Mouse (Mus musculus): ENCODE measurements around the gene Enthd1. TPM values are rescaled to one million over a fixed set of nuclear protein-coding genes. Genes with fewer than 3 reads are reported as not detected.

The Enthd1 gene
- polyA plus RNA-seq, 1 experiment from 2014 or later: not detected

DNA sequence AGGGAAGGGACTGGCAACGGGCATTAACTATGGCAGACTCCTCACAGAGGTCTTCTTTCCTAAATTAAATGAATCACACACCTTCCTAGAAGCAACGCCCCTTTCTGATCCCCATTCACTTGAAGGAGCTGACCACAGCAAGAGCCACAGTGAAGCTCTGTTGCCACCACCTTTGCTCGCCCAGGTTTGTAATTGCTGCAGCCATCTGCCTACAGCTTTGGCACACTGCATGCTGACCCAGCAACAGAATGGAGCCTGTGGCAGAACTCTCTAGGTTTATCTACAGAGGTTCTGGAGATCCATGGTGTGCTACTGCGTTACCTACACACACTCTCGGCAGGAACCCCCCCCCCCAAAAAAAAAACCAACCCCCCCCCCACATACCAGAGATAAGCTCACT, 74.8 kb downstream of the Enthd1 start:
- H3K27me3 ChIP-seq: peaks cover 11% of the 10 kb centered on the region
- 92% methylated on average over 5 of the region's 5 CpGs for WGBS
- no peak overlapping the region for H3K4me2 ChIP-seq
- H3K9ac ChIP-seq: no peak overlapping the region
- H3K27ac ChIP-seq: no peak overlapping the region
- no peaks in the 10 kb centered on the region for H3K9me3 ChIP-seq
- H3K4me1 ChIP-seq: peaks cover 27% of the 10 kb centered on the region
- H3K36me3 ChIP-seq (replicated peaks): no peaks in the 10 kb centered on the region
- H3K4me3 ChIP-seq (replicated peaks): no peak overlapping the region
- no peak for ATAC-seq (ENCODE audit: low FRiP score)

DNA sequence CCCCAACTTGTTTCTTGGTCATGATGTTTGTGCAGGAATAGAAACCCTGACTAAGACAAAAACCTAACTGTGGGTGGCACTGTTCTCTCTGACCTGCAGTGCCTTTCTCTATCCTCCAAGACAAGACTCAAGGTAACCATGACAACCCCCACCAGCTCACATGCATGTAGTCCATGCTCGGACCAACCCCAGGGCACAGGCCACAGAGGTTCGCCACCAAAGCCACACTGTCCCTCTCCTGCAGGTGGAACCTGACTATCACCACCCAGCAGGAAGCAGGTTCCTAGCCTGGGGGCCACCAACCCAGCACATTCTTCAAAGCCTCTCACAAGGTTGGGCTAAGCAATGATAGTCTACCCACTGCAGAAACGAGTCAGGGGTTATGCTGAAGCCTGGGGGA, 76.3 kb downstream of the Enthd1 start:
- Histone ChIP-seq H3K9ac (no peak overlapping the region), H3K9me3 (no peaks in the 10 kb centered on the region), H3K4me3 (replicated peaks) (no peak overlapping the region), H3K27me3 (peaks cover 6% of the 10 kb centered on the region; the same call in 1 of the 2 replicates), H3K27ac (no peak overlapping the region), H3K36me3 (replicated peaks) (no peaks in the 10 kb centered on the region), H3K4me2 (no peak overlapping the region), H3K4me1 (peaks cover 27% of the 10 kb centered on the region)
- 51% methylated on average over 3 of the region's 3 CpGs for WGBS
- no peak for ATAC-seq (ENCODE audit: low FRiP score)

DNA sequence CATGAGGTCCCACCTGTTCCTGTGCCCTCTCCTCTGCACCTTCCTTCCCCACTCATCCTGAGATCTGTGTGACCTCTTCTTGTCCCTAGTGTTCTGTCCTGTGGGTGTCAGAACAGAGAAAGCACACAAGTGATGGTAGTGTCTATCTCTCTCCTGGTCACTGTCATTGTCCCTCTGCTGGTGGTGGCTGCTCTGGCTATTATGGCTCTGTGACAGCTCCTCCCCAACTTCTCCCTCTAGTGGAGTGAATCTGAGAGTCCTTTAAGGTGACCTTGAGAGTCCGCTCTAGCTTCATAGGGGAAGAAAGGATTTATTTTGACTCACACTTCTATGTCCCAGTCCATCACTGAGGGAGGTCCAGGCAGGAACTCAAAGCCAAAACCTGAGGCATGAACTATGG, 79.4 kb downstream of the Enthd1 start:
- Histone ChIP-seq H3K9me3 (no peaks in the 10 kb centered on the region), H3K27me3 (no peaks in the 10 kb centered on the region), H3K27ac (no peak overlapping the region), H3K36me3 (replicated peaks) (no peaks in the 10 kb centered on the region), H3K4me1 (peaks cover 37% of the 10 kb centered on the region), H3K4me2 (no peak overlapping the region), H3K4me3 (replicated peaks) (no peak overlapping the region), H3K9ac (no peak overlapping the region)
- ATAC-seq (ENCODE audit: low FRiP score): no peak
- 89% methylated on average over 1 of the region's 1 CpGs for WGBS

DNA sequence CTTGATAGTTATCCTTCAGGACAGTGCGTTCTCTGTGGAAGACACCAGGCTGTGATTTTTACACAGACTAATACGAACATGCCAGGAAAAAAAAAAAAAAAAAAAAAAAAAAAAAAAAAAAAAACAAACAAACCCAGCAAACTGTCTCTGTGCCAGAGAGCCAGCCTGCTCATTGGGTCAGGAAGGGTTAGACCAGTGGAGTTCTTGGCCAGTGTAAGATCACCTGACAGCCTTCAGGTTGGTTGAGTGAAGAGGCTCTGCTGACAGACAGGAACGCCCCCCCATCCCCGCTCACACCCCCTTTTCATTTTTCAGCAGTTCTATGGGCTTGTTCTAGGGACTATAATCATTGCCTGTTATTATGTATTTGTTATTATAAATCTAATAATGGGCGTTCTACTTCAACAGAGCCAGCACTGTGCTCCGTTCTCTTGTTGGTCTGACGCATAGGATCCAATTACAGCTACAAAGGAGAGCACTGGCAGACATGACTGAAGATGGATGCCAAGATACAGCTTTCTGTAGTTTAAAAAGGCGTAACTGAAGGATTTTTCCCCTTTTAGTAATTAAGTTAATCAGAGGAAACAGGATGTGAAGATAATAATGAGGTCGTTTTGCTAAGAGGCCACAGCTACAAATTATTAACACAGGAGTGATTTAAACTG, 81.8 kb downstream of the Enthd1 start:
- no peak overlapping the region for H3K4me2 ChIP-seq
- ATAC-seq (ENCODE audit: low FRiP score): 0 out of 2 replicates have a peak, but pooled peaks have one; percentile 46
- H3K4me3 ChIP-seq (replicated peaks): no peak overlapping the region
- H3K9ac ChIP-seq: no peak overlapping the region
- H3K27ac ChIP-seq: no peak overlapping the region
- no peaks in the 10 kb centered on the region for H3K27me3 ChIP-seq
- 57% methylated on average over 9 of the region's 9 CpGs for WGBS
- peaks cover 34% of the 10 kb centered on the region for H3K4me1 ChIP-seq
- H3K36me3 ChIP-seq (replicated peaks): no peaks in the 10 kb centered on the region
- H3K9me3 ChIP-seq: no peaks in the 10 kb centered on the region

DNA sequence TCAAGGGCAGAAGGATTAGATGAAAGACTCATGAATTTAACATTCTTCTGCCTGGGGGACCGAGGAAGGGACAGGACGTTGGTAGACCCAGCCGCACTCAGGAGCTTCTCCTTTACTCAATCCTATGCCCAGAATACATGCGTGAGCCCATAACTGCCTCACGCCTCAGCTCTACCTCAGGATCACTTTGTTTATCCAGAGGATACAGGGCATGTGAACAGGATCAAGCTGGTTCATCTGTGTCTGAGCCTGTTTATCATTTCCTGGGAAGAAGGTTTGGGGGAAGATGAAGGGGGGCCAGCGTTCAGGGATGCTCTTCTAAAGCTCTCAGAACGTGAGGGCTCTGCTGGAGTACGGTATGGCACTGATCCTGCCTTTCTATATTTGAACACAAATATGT, 82.6 kb downstream of the Enthd1 start:
- no peak overlapping the region for H3K4me3 ChIP-seq (replicated peaks)
- H3K27ac ChIP-seq: no peak overlapping the region
- no peak overlapping the region for H3K4me2 ChIP-seq
- no peak overlapping the region for H3K9ac ChIP-seq
- no peaks in the 10 kb centered on the region for H3K36me3 ChIP-seq (replicated peaks)
- no peaks in the 10 kb centered on the region for H3K9me3 ChIP-seq
- no peaks in the 10 kb centered on the region for H3K27me3 ChIP-seq
- H3K4me1 ChIP-seq: peaks cover 27% of the 10 kb centered on the region
- no peak for ATAC-seq (ENCODE audit: low FRiP score)
- 78% methylated on average over 8 of the region's 8 CpGs for WGBS

DNA sequence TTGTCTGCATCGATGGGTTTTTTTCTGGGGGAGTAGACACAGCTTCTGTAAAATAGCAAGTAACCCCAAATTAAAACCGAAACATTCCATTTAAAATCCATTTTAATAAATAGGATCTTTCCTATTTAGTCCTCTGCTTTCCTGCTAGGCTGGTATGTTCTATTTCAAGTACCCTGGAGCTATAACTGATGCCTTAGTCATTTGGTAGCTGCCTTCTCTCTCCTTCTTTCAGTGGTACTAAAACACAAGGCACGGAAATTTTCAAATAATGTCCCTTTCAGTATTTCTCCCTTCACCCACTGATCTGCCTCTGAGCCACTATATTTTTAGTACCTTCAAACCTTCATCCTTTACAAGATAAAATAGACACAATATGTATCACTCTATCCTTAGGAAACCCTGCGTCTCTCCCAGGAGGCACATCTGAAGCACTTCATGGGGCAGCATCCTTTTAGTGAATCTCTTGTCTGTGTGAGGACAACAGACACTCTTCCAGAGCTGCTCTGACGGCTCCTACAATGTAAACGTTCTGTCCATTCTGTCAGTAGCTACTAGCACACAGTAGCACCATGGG, 90.4 kb downstream of the Enthd1 start:
- H3K27ac ChIP-seq: no peak overlapping the region
- no peaks in the 10 kb centered on the region for H3K36me3 ChIP-seq (replicated peaks)
- no peaks in the 10 kb centered on the region for H3K9me3 ChIP-seq
- WGBS: 87% methylated on average over 6 of the region's 6 CpGs
- H3K4me1 ChIP-seq: no peaks in the 10 kb centered on the region
- H3K27me3 ChIP-seq: no peaks in the 10 kb centered on the region
- no peak overlapping the region for H3K4me3 ChIP-seq (replicated peaks)
- ATAC-seq (ENCODE audit: low FRiP score): no peak
- no peak overlapping the region for H3K9ac ChIP-seq
- H3K4me2 ChIP-seq: no peak overlapping the region

DNA sequence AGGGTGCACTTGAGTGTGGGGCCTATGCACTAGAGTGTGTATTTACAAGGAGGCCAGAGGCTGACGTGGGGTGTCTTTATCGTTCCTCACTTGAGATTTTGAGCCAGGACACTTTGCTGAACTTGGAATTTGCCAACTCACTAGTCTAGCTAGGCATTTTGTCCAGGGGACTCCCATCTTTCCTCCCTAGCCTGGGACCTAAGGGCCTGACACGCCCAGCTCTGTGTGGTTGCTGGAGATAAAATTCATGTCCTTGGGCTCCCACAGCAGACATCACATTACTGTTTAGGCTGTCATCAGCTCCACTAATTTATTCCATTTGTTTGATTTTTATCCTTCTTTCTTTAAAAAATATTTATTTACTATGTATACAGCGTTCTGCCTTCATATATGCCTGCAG, 97.1 kb downstream of the Enthd1 start:
- WGBS: 94% methylated on average over 4 of the region's 4 CpGs
- H3K36me3 ChIP-seq (replicated peaks): no peaks in the 10 kb centered on the region

DNA sequence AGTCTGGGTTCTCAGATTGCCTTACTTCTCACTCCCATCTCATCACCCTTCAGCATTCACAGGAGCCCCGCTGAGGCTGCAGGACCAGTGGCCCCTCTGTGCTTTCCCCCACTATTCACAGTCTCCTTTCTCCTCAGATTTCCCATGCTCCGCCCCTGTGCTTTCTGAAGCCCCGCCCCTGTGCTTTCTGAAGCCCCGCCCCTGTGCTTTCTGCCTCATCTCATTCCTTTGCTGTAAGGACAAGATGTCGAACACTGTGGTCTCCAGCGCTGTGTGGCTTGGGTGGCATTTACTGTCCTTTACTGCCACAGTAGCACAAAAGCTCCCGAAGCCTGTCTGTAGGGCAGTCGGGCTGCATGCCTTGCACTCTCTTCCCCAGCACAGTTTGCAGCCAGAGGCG, 102.8 kb downstream of the Enthd1 start:
- peaks cover 24% of the 10 kb centered on the region for H3K4me1 ChIP-seq
- ATAC-seq (ENCODE audit: low FRiP score): peak; percentile 63
- H3K9ac ChIP-seq: no peak overlapping the region
- no peak overlapping the region for H3K27ac ChIP-seq
- peak overlapping the region; percentile 21; the same call in 1 of the 2 replicates for H3K4me3 ChIP-seq (replicated peaks)
- no peaks in the 10 kb centered on the region for H3K36me3 ChIP-seq (replicated peaks)
- peaks cover 36% of the 10 kb centered on the region for H3K27me3 ChIP-seq
- H3K9me3 ChIP-seq: no peaks in the 10 kb centered on the region
- 3% methylated on average over 9 of the region's 9 CpGs for WGBS
- H3K4me2 ChIP-seq: peak overlapping the region; percentile 42

More for the DNA sequence above, 97.1 kb downstream of the Enthd1 start:
- Histone ChIP-seq H3K9me3 (no peaks in the 10 kb centered on the region), H3K4me2 (no peak overlapping the region), H3K27ac (no peak overlapping the region), H3K4me3 (replicated peaks) (no peak overlapping the region), H3K27me3 (peaks cover 14% of the 10 kb centered on the region), H3K4me1 (no peaks in the 10 kb centered on the region), H3K9ac (no peak overlapping the region)
- no peak for ATAC-seq (ENCODE audit: low FRiP score)

DNA sequence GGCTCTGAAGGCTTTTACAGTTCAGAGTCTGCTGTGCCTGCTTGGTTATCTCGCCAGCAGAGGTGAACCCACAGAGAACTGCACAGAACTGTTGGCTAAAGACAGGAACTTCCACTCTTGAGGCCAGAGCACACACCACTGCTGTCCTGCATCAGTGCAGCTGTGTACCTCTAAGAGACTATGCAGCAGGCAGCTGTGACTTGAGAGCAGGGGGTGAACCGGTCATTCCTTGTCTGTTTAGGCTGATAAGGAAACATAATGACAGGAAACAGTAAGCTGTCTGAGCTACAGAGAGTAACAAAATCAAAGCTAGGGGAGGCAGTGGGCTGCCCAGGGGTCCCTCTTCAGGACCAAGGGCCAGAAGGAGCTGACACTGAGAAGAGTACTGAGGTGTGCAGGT, 103.5 kb downstream of the Enthd1 start:
- Histone ChIP-seq H3K9ac (no peak overlapping the region), H3K27ac (no peak overlapping the region), H3K4me3 (replicated peaks) (no peak overlapping the region), H3K36me3 (replicated peaks) (no peaks in the 10 kb centered on the region), H3K4me2 (no peak overlapping the region), H3K27me3 (peaks cover 37% of the 10 kb centered on the region), H3K4me1 (peaks cover 24% of the 10 kb centered on the region), H3K9me3 (no peaks in the 10 kb centered on the region)
- WGBS: 61% methylated on average over 2 of the region's 2 CpGs
- ATAC-seq (ENCODE audit: low FRiP score): no peak

DNA sequence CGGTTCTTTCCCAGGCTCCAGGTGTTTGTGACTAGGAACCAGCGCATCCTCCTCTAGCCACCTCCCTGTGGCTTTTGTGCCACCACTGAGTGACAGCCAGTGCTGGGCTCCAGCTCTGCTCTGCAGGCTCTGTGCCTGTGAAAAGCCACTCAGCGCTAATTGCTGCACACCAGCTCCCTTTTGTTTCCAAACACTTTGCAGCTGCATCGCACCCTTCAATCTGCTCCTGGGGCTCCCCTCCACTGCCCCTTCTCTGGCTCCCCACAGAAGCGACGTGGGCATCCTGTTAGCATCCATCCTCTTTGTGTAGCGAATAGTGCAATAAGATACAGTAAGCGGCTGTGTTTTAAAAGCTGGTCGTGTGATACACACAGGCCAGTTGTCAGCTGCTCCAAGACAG, 104.9 kb downstream of the Enthd1 start:
- H3K4me2 ChIP-seq: peak overlapping the region; percentile 22
- no peak overlapping the region for H3K4me3 ChIP-seq (replicated peaks)
- 9% methylated on average over 9 of the region's 9 CpGs for WGBS
- H3K27me3 ChIP-seq: peaks cover 37% of the 10 kb centered on the region
- no peaks in the 10 kb centered on the region for H3K9me3 ChIP-seq
- H3K36me3 ChIP-seq (replicated peaks): no peaks in the 10 kb centered on the region
- peak; percentile 77 for ATAC-seq (ENCODE audit: low FRiP score)
- peaks cover 24% of the 10 kb centered on the region for H3K4me1 ChIP-seq
- peak overlapping the region; percentile 12; the same call in 1 of the 2 replicates for H3K9ac ChIP-seq
- peak overlapping the region; percentile 79 for H3K27ac ChIP-seq

DNA sequence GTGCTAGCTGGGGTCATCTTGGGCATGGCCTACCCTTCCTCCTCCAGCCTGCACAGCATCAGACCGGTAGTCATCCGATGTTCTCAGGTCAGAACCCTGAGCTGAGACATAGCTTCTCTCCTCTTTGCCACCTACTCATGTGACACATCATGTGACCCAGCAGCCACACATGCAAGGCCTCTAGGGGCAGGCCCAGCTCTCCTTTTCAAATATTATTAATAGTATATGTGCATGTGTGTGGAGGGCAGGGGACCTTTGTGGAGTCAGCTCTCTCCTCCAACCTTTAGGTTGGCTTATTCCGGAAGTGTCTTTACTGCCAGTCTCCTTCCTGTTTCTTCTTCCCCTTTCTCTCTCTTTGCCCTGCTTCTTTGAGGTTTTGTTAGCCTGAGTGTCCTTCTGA, 107.0 kb downstream of the Enthd1 start:
- ATAC-seq (ENCODE audit: low FRiP score): no peak
- H3K27ac ChIP-seq: no peak overlapping the region
- H3K4me2 ChIP-seq: no peak overlapping the region
- no peak overlapping the region for H3K4me3 ChIP-seq (replicated peaks)
- no peak overlapping the region for H3K9ac ChIP-seq
- H3K9me3 ChIP-seq: no peaks in the 10 kb centered on the region
- H3K36me3 ChIP-seq (replicated peaks): no peaks in the 10 kb centered on the region
- peaks cover 24% of the 10 kb centered on the region for H3K4me1 ChIP-seq
- peaks cover 24% of the 10 kb centered on the region for H3K27me3 ChIP-seq
- 95% methylated on average over 3 of the region's 3 CpGs for WGBS

DNA sequence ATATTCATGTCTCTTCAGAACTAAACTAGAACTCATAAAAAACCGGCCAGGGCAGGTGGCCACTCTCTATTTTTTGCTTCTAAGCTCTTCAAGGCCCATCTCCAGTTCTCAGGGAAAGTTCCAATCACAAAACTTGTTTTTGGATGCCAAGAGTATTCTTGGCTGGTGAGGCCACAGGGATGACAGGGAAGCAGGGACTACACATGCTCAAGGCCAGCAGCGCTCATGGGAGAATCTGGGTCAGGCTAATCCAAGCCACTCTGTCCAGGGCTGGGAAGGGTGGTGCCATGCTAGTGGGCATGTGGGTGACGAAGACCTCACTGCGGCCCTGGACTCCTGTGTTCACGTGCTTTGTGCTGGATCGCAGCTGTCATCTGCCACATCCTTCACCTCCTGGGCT, 110.5 kb downstream of the Enthd1 start:
- Histone ChIP-seq H3K9me3 (no peaks in the 10 kb centered on the region), H3K4me3 (replicated peaks) (no peak overlapping the region), H3K27me3 (peaks cover 7% of the 10 kb centered on the region; the same call in 1 of the 2 replicates), H3K4me1 (peaks cover 7% of the 10 kb centered on the region), H3K27ac (no peak overlapping the region), H3K9ac (no peak overlapping the region), H3K4me2 (no peak overlapping the region), H3K36me3 (replicated peaks) (no peaks in the 10 kb centered on the region)
- WGBS: 79% methylated on average over 6 of the region's 6 CpGs
- no peak for ATAC-seq (ENCODE audit: low FRiP score)

DNA sequence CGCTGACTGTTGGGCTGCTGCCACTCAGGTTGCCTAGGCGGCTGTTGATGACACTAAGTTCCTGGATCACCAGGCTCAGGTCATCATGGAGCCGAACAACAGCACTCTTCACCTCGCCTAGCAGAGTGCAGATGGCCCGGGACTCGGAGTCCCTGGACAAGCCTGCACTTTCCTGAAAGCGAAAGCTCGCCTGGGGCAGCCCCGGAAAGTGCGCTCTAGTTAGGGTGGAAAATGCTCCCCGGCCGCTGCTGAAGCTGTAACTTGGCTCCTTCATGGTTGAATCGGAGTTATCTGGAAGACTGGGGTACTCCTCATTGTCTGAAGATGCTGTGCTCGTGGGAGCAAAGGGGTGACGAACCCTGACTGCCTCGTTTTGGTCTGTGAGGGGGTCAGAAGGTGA, 112.5 kb downstream of the Enthd1 start:
- no peaks in the 10 kb centered on the region for H3K36me3 ChIP-seq (replicated peaks)
- H3K4me3 ChIP-seq (replicated peaks): no peak overlapping the region
- H3K9ac ChIP-seq: no peak overlapping the region
- peaks cover 6% of the 10 kb centered on the region; the same call in 1 of the 2 replicates for H3K4me1 ChIP-seq
- no peak overlapping the region for H3K27ac ChIP-seq
- no peaks in the 10 kb centered on the region for H3K9me3 ChIP-seq
- no peak for ATAC-seq (ENCODE audit: low FRiP score)
- WGBS: 47% methylated on average over 16 of the region's 16 CpGs
- H3K27me3 ChIP-seq: peaks cover 7% of the 10 kb centered on the region; the same call in 1 of the 2 replicates
- no peak overlapping the region for H3K4me2 ChIP-seq

Data from forebrain, embryonic 12.5 days (tissue).